Mouse (Mus musculus) midbrain, postnatal 0 days (tissue): ENCODE data around the gene Troap. TPM values are rescaled to one million over a fixed set of nuclear protein-coding genes. Genes with fewer than 3 reads are reported as not detected.

ENCODE experiments used
- ATAC-seq: fragments of 200-750 bp; cut with Nextera tagmentation; 2 replicates; pipeline ENCODE4 v1.8.0; 2017; ENCODE audit warnings: moderate number of reproducible peaks, mild to moderate bottlenecking, moderate TSS enrichment, moderate library complexity; ENCODE audit not compliant: low FRiP score
- DNase-seq: peaks from one replicate; pipeline ENCODE4 v3.0.0-alpha.2; 2015; ENCODE audit warnings: low spot score
- H3K27ac ChIP-seq: fragments of 300-500 bp; sonication (generic); 2 replicates; pipeline ENCODE4 v1.5.1; 2014; ENCODE audit warnings: low read depth, mild to moderate bottlenecking, low read length, mixed read lengths
- H3K27me3 ChIP-seq: fragments of 300-500 bp; sonication (generic); 2 replicates; pipeline ENCODE4 v1.6.1; 2014; ENCODE audit warnings: low read length, control low read depth, mixed read lengths; ENCODE audit not compliant: insufficient read depth
- H3K36me3 ChIP-seq: fragments of 300-500 bp; sonication (generic); 2 replicates; pipeline ENCODE4 v1.6.1; 2014; ENCODE audit warnings: low read length, control low read depth, mixed read lengths; ENCODE audit not compliant: insufficient read depth
- H3K4me1 ChIP-seq: fragments of 300-500 bp; sonication (generic); 2 replicates; pipeline ENCODE4 v1.6.1; 2014; ENCODE audit warnings: mild to moderate bottlenecking, control low read depth, antibody characterized with exemption, low read length, mixed read lengths; ENCODE audit not compliant: insufficient read depth
- H3K4me2 ChIP-seq: fragments of 300-500 bp; sonication (generic); 2 replicates; pipeline ENCODE4 v1.6.1; 2014; ENCODE audit warnings: low read depth, mild to moderate bottlenecking, low read length, mixed read lengths; ENCODE audit not compliant: poor library complexity, severe bottlenecking
- H3K4me3 ChIP-seq: fragments of 300-500 bp; sonication (generic); 2 replicates; pipeline ENCODE4 v1.5.1; 2014; ENCODE audit warnings: low read depth, mild to moderate bottlenecking, low read length, moderate library complexity
- H3K9ac ChIP-seq: fragments of 300-500 bp; sonication (generic); replicated peaks from 2 replicates; pipeline ENCODE4 v1.6.1; 2014; ENCODE audit warnings: mild to moderate bottlenecking, low read length, moderate library complexity, mixed read lengths; ENCODE audit not compliant: poor library complexity, severe bottlenecking
- H3K9me3 ChIP-seq: fragments of 300-500 bp; sonication (generic); 2 replicates; pipeline ENCODE4 v1.6.1; 2016; ENCODE audit warnings: low read length, control low read depth
- CTCF ChIP-seq: IDR thresholded peaks from 2 replicates; pipeline ENCODE4 v1.5.1; 2016; ENCODE audit warnings: antibody characterized with exemption, mild to moderate bottlenecking
- WGBS: fragments of 180-500 bp; shearing (Covaris S2); extraction: QIAGEN DNeasy Blood & Tissue Kit; methylation state at CpG from one replicate; pipeline ENCODE4 v1.1.7; 2014; 5-methylcytosine and 5-hydroxymethylcytosine counted together
- polyA plus RNA-seq: library from polyadenylated mRNA; unstranded; fragments of >200 nt; fragmentation: Nextera tagmentation; extraction: Ambion mirVana; gene quantifications from 2 replicates; pipeline ENCODE4 v1.2.1, GENCODE M21; 2015
- total RNA-seq: library from RNA; depleted of rRNA; stranded (reverse); fragments of >200 nt; gene quantifications from 2 replicates; pipeline ENCODE4 v1.2.3, GENCODE M21; 2014

The Troap gene
- total and polyA plus RNA-seq, 2 experiments from 2014 or later, result 2.1 to 4.1 TPM

DNA sequence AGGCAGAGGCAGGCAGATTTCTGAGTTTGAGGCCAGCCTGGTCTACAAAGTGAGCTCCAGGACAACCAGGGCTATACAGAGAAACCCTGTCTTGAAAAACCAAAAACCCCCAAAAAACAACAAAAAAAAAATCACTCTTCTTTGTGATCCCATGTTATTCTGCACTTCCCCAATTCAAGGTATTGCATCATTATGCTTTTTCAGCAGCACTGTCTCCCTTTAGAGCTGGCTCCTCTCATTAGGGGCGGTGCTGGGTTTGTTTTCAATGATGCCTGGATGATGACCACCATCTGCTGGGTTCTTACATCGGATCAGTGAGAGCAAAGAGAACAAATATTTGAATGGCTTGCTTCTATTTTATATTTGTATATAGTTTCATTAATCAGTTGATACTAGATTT is 48.3 kb downstream of the Troap start:
- WGBS, result 82% methylated on average over 2 of the region's 2 CpGs
- no peak for DNase-seq
- TF ChIP-seq CTCF, result no peak
- Histone ChIP-seq H3K36me3 (no peaks in the 10 kb centered on the region), H3K27ac (no peak overlapping the region), H3K4me3 (no peak overlapping the region), H3K9ac (no peak overlapping the region), H3K4me2 (no peak overlapping the region), H3K4me1 (no peaks in the 10 kb centered on the region; the same call in 1 of the 2 replicates), H3K9me3 (no peaks in the 10 kb centered on the region), H3K27me3 (no peaks in the 10 kb centered on the region)
- ATAC-seq, result no peak

GRCm38 (mm10) chr15:99125711-99126080 is 51.3 kb downstream of the Troap start, which contains the start of gene Spats2:
Spats2 (plus strand) TSS chr15:99125916.
- peaks cover 10% of the 10 kb centered on the region for H3K4me1 ChIP-seq
- WGBS, result under 1% methylated on average over 12 of the region's 12 CpGs

GRCm38 (mm10) chr15:99126081-99126815 is 51.9 kb downstream of the Troap start:
- TF ChIP-seq CTCF, result no peak
- H3K4me1 ChIP-seq, result peaks cover 10% of the 10 kb centered on the region
- under 1% methylated on average over 82 of the region's 115 CpGs for WGBS
- no peaks in the 10 kb centered on the region for H3K27me3 ChIP-seq
- peak; percentile 85 for ATAC-seq
- DNase-seq, result peak; percentile 91
- H3K9me3 ChIP-seq, result no peaks in the 10 kb centered on the region
- H3K27ac ChIP-seq, result peak overlapping the region; percentile 87
- H3K36me3 ChIP-seq, result no peaks in the 10 kb centered on the region
- H3K4me2 ChIP-seq, result peak overlapping the region; percentile 88
- H3K4me3 ChIP-seq, result peak overlapping the region; percentile 84
- H3K9ac ChIP-seq, result peak overlapping the region; percentile 87

More at GRCm38 (mm10) chr15:99125711-99126080, 51.3 kb downstream of the Troap start, which contains the start of gene Spats2:
- Histone ChIP-seq H3K9ac (peak within 1 kb of the TSS; percentile 87), H3K27ac (peak within 1 kb of the TSS; percentile 87), H3K36me3 (no peaks in the 10 kb centered on the region), H3K27me3 (no peaks in the 10 kb centered on the region), H3K4me3 (peak within 1 kb of the TSS; percentile 84), H3K9me3 (no peaks in the 10 kb centered on the region), H3K4me2 (peak within 1 kb of the TSS; percentile 88)
- TF ChIP-seq CTCF, result no peak
- ATAC-seq (0 out of 2 replicates have a peak, but pooled peaks have one; percentile 11), DNase-seq (no peak)

- H3K9ac ChIP-seq, result peak overlapping the region; percentile 87
- ATAC-seq, result peak; percentile 26; the same call in 1 of the 2 replicates
- H3K4me3 ChIP-seq, result peak overlapping the region; percentile 84
- H3K36me3 ChIP-seq, result no peaks in the 10 kb centered on the region
- H3K9me3 ChIP-seq, result no peaks in the 10 kb centered on the region
- H3K27ac ChIP-seq, result peak overlapping the region; percentile 87
- H3K4me1 ChIP-seq, result peaks cover 10% of the 10 kb centered on the region
- peak; percentile 36 for DNase-seq
- TF ChIP-seq CTCF, result no peak
- no peaks in the 10 kb centered on the region for H3K27me3 ChIP-seq
- H3K4me2 ChIP-seq, result peak overlapping the region; percentile 88
- WGBS, result under 1% methylated on average over 26 of the region's 35 CpGs
Observed at GRCm38 (mm10) chr15:99126816-99127365, 52.5 kb downstream of the Troap start.

DNA sequence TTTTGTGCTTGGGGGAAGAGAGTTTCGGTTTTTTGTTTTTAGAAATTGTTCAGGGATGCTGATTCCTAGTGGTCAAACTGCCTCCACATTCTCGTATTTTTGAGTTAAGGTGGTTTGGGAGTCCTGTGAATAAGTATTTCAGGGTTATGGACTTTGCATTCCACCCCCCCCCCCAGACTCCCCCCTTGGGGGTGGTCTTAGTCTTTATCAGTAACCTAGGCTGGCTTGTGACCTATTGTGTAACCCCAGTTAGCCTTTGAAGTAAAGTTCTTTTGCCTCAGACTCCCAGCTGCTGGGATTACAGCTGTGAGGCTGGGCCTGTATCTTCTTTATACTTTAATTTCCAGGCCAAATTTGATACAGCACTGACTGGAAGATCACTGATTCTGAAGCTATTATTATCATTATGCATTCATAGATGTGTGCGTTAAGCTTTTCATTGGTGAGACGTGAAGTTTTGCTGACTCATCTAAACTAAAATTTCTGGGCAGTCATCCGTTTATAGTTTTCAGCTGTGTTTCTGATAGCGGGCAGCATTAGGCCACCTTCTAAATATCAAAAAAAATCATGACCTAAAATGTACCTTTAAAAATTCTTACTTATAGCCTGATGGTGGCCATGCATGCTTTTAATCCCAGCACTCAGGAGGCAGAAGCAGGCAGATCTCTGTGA is 53.6 kb downstream of the Troap start:
- Histone ChIP-seq H3K9me3 (no peaks in the 10 kb centered on the region), H3K36me3 (no peaks in the 10 kb centered on the region), H3K4me2 (peak overlapping the region; percentile 88), H3K4me1 (peaks cover 10% of the 10 kb centered on the region), H3K27me3 (no peaks in the 10 kb centered on the region), H3K27ac (no peak overlapping the region), H3K9ac (no peak overlapping the region), H3K4me3 (peak overlapping the region; percentile 84)
- 61% methylated on average over 6 of the region's 6 CpGs for WGBS
- TF ChIP-seq CTCF, result no peak
- ATAC-seq, result no peak
- no peak for DNase-seq
